Mouse (Mus musculus): ENCODE data around the gene Ell2. TPM values are rescaled to one million over a fixed set of nuclear protein-coding genes. Genes with fewer than 3 reads are reported as not detected.

Gene Ell2
- polyA plus RNA-seq, 1 experiment from 2014 or later: 3.9 TPM

DNA sequence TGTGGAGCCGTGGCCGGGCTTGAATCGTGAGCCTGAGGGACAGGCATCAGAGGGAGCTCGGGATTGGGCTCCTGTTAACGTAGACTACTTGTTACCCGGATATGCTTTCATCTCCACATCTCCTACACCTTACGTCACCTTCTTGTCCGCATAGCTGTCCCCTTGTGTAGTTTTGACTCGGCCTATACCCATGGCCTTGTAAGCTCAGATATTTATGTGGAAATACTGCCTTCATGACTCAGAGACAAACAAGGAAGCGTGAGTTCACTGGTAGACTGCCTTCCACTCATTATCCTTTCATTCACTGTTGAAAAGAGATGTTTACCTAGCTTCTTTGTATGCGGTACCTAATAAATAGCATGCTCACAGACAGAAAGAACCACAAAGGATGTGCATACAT, 79.7 kb downstream of the Ell2 start:
- Histone ChIP-seq H3K4me1 (ENCODE audit: control insufficient read depth, insufficient read depth, low read length) (no peaks in the 10 kb centered on the region), H3K4me3 (ENCODE audit: low read length) (no peak overlapping the region), H3K4me2 (replicated peaks; ENCODE audit: low read depth, low read length) (no peak overlapping the region), H3K27ac (ENCODE audit: low read depth, low read length) (no peak overlapping the region), H3K9ac (ENCODE audit: low read depth, low read length) (no peak overlapping the region), H3K9me3 (ENCODE audit: control insufficient read depth, low read length) (no peaks in the 10 kb centered on the region), H3K36me3 (ENCODE audit: control insufficient read depth, insufficient read depth, low read length) (no peaks in the 10 kb centered on the region), H3K27me3 (ENCODE audit: control insufficient read depth, insufficient read depth, low read length) (no peaks in the 10 kb centered on the region)
- no peak for ATAC-seq (ENCODE audit: low FRiP score, low TSS enrichment)
- WGBS: 88% methylated on average over 11 of the region's 11 CpGs

DNA sequence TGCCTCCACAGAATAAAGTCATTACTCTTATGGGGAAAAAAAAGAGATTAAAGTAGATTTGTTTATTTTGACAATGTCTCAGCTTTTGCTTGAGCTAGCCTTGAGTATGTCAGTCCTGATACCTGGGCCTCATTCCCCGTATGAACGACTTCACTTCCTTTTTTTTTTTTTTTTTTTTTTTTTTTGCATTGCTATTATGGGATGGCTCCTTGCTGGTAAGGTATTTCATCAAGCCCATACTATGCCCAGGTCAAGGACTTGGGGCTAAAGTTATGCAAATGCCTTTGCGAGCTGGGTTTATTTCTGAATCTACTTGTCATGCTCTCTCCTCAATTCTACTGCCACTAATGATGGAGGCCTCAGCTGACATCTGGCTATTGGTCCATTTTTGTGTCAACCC, 80.8 kb downstream of the Ell2 start:
- no peak overlapping the region for H3K27ac ChIP-seq (ENCODE audit: low read depth, low read length)
- ATAC-seq (ENCODE audit: low FRiP score, low TSS enrichment): no peak
- 84% methylated on average over 3 of the region's 3 CpGs for WGBS
- no peaks in the 10 kb centered on the region for H3K27me3 ChIP-seq (ENCODE audit: control insufficient read depth, insufficient read depth, low read length)
- no peak overlapping the region for H3K4me2 ChIP-seq (replicated peaks; ENCODE audit: low read depth, low read length)
- H3K4me1 ChIP-seq (ENCODE audit: control insufficient read depth, insufficient read depth, low read length): no peaks in the 10 kb centered on the region
- no peaks in the 10 kb centered on the region for H3K36me3 ChIP-seq (ENCODE audit: control insufficient read depth, insufficient read depth, low read length)
- no peak overlapping the region for H3K4me3 ChIP-seq (ENCODE audit: low read length)
- no peaks in the 10 kb centered on the region for H3K9me3 ChIP-seq (ENCODE audit: control insufficient read depth, low read length)
- no peak overlapping the region for H3K9ac ChIP-seq (ENCODE audit: low read depth, low read length)

GRCm38 (mm10) chr13:75788178-75788577, 81.6 kb downstream of the Ell2 start:
- Histone ChIP-seq H3K27me3 (ENCODE audit: control insufficient read depth, insufficient read depth, low read length) (no peaks in the 10 kb centered on the region), H3K4me2 (replicated peaks; ENCODE audit: low read depth, low read length) (no peak overlapping the region), H3K4me3 (ENCODE audit: low read length) (no peak overlapping the region), H3K36me3 (ENCODE audit: control insufficient read depth, insufficient read depth, low read length) (no peaks in the 10 kb centered on the region), H3K9me3 (ENCODE audit: control insufficient read depth, low read length) (no peaks in the 10 kb centered on the region), H3K9ac (ENCODE audit: low read depth, low read length) (no peak overlapping the region), H3K4me1 (ENCODE audit: control insufficient read depth, insufficient read depth, low read length) (no peaks in the 10 kb centered on the region), H3K27ac (ENCODE audit: low read depth, low read length) (no peak overlapping the region)
- no peak for ATAC-seq (ENCODE audit: low FRiP score, low TSS enrichment)
- 97% methylated on average over 4 of the region's 4 CpGs for WGBS

GRCm38 (mm10) chr13:75789061-75789834, 82.7 kb downstream of the Ell2 start:
- no peaks in the 10 kb centered on the region for H3K4me1 ChIP-seq (ENCODE audit: control insufficient read depth, insufficient read depth, low read length)
- WGBS: 95% methylated on average over 2 of the region's 2 CpGs
- no peak overlapping the region for H3K4me3 ChIP-seq (ENCODE audit: low read length)
- H3K27me3 ChIP-seq (ENCODE audit: control insufficient read depth, insufficient read depth, low read length): no peaks in the 10 kb centered on the region
- H3K27ac ChIP-seq (ENCODE audit: low read depth, low read length): no peak overlapping the region
- H3K9ac ChIP-seq (ENCODE audit: low read depth, low read length): no peak overlapping the region
- H3K9me3 ChIP-seq (ENCODE audit: control insufficient read depth, low read length): no peaks in the 10 kb centered on the region
- ATAC-seq (ENCODE audit: low FRiP score, low TSS enrichment): no peak
- no peak overlapping the region for H3K4me2 ChIP-seq (replicated peaks; ENCODE audit: low read depth, low read length)
- H3K36me3 ChIP-seq (ENCODE audit: control insufficient read depth, insufficient read depth, low read length): no peaks in the 10 kb centered on the region

- ATAC-seq (ENCODE audit: low FRiP score, low TSS enrichment): no peak
Observed at GRCm38 (mm10) chr13:75790550-75791205, 84.1 kb downstream of the Ell2 start.

GRCm38 (mm10) chr13:75793863-75794629, 87.5 kb downstream of the Ell2 start:
- Histone ChIP-seq H3K27me3 (ENCODE audit: control insufficient read depth, insufficient read depth, low read length) (no peaks in the 10 kb centered on the region), H3K9ac (ENCODE audit: low read depth, low read length) (no peak overlapping the region), H3K27ac (ENCODE audit: low read depth, low read length) (no peak overlapping the region), H3K36me3 (ENCODE audit: control insufficient read depth, insufficient read depth, low read length) (no peaks in the 10 kb centered on the region), H3K9me3 (ENCODE audit: control insufficient read depth, low read length) (no peaks in the 10 kb centered on the region), H3K4me2 (replicated peaks; ENCODE audit: low read depth, low read length) (no peak overlapping the region), H3K4me1 (ENCODE audit: control insufficient read depth, insufficient read depth, low read length) (no peaks in the 10 kb centered on the region), H3K4me3 (ENCODE audit: low read length) (no peak overlapping the region)
- ATAC-seq (ENCODE audit: low FRiP score, low TSS enrichment): no peak
- 64% methylated on average over 6 of the region's 6 CpGs for WGBS

More at GRCm38 (mm10) chr13:75790550-75791205, 84.1 kb downstream of the Ell2 start:
- Histone ChIP-seq H3K36me3 (ENCODE audit: control insufficient read depth, insufficient read depth, low read length) (no peaks in the 10 kb centered on the region), H3K4me3 (ENCODE audit: low read length) (no peak overlapping the region), H3K27ac (ENCODE audit: low read depth, low read length) (no peak overlapping the region), H3K27me3 (ENCODE audit: control insufficient read depth, insufficient read depth, low read length) (no peaks in the 10 kb centered on the region), H3K4me1 (ENCODE audit: control insufficient read depth, insufficient read depth, low read length) (no peaks in the 10 kb centered on the region), H3K4me2 (replicated peaks; ENCODE audit: low read depth, low read length) (no peak overlapping the region), H3K9me3 (ENCODE audit: control insufficient read depth, low read length) (no peaks in the 10 kb centered on the region), H3K9ac (ENCODE audit: low read depth, low read length) (no peak overlapping the region)
- 75% methylated on average over 1 of the region's 1 CpGs for WGBS

DNA sequence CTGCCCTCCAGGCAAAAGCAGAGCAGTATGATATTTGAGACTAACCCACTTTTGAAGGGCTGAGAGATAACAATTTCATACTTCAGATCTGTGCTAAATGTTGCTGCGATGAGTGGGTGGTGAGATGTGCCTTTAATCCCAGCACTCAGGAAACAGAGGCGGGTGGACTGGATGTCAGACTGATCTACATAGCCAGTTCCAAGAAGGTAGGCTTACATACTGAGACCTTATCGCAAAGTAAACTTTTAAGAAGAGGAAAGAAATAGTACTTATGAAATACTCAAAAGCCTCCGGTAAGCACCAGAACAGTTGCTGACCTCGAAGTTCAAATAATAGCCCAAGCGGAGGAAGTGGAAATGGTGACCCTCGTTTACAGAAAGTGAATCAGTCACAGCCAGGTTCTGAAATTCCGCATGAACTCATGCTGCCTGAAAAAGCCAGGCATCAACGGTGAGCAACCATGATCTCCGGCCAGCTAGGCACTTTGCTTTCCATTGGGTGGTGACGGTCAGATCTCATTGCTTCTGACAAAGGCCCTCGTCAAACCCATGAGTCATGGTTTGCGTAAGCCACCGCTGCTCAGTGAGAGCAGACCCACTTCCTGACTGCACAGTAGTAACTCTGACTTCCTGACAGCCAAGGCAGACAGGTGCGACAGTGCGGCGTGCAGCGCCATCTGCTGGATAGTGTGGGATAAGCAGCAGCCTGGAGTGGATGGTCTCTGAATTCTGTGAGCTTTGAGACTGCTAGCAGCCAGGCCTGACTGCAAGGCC, 91.0 kb downstream of the Ell2 start:
- ATAC-seq (ENCODE audit: low FRiP score, low TSS enrichment): peak; percentile 99
- no peak overlapping the region for H3K27ac ChIP-seq (ENCODE audit: low read depth, low read length)
- no peaks in the 10 kb centered on the region for H3K9me3 ChIP-seq (ENCODE audit: control insufficient read depth, low read length)
- H3K4me3 ChIP-seq (ENCODE audit: low read length): peak overlapping the region; percentile 13; the same call in 1 of the 2 replicates
- H3K9ac ChIP-seq (ENCODE audit: low read depth, low read length): no peak overlapping the region
- H3K27me3 ChIP-seq (ENCODE audit: control insufficient read depth, insufficient read depth, low read length): no peaks in the 10 kb centered on the region
- H3K4me1 ChIP-seq (ENCODE audit: control insufficient read depth, insufficient read depth, low read length): no peaks in the 10 kb centered on the region
- no peaks in the 10 kb centered on the region for H3K36me3 ChIP-seq (ENCODE audit: control insufficient read depth, insufficient read depth, low read length)
- peak overlapping the region; percentile 28 for H3K4me2 ChIP-seq (replicated peaks; ENCODE audit: low read depth, low read length)
- 28% methylated on average over 18 of the region's 18 CpGs for WGBS

GRCm38 (mm10) chr13:75798413-75799302, 92.1 kb downstream of the Ell2 start:
- no peak overlapping the region for H3K4me2 ChIP-seq (replicated peaks; ENCODE audit: low read depth, low read length)
- H3K9me3 ChIP-seq (ENCODE audit: control insufficient read depth, low read length): no peaks in the 10 kb centered on the region
- H3K27me3 ChIP-seq (ENCODE audit: control insufficient read depth, insufficient read depth, low read length): no peaks in the 10 kb centered on the region
- no peaks in the 10 kb centered on the region for H3K36me3 ChIP-seq (ENCODE audit: control insufficient read depth, insufficient read depth, low read length)
- H3K4me3 ChIP-seq (ENCODE audit: low read length): no peak overlapping the region
- no peaks in the 10 kb centered on the region for H3K4me1 ChIP-seq (ENCODE audit: control insufficient read depth, insufficient read depth, low read length)
- H3K9ac ChIP-seq (ENCODE audit: low read depth, low read length): no peak overlapping the region
- 62% methylated on average over 7 of the region's 7 CpGs for WGBS
- ATAC-seq (ENCODE audit: low FRiP score, low TSS enrichment): no peak
- H3K27ac ChIP-seq (ENCODE audit: low read depth, low read length): no peak overlapping the region

All from kidney, embryonic 14.5 days (tissue).